Mouse (Mus musculus) cerebellum, adult 2 months (tissue): ENCODE measurements around the gene Hemgn.

ENCODE experiments used
- CTCF ChIP-seq: fragments of 200-500 bp; IDR thresholded peaks from 2 replicates; pipeline ENCODE4 v1.5.1; 2011; ENCODE audit warnings: low read depth, mild to moderate bottlenecking, control low read depth, low read length, moderate library complexity, borderline replicate concordance; ENCODE audit not compliant: insufficient read depth
- POLR2A ChIP-seq: fragments of 200-500 bp; IDR thresholded peaks from 2 replicates; pipeline ENCODE4 v1.6.1; 2011; ENCODE audit warnings: low read length, control low read depth, borderline replicate concordance; ENCODE audit not compliant: insufficient read depth

DNA sequence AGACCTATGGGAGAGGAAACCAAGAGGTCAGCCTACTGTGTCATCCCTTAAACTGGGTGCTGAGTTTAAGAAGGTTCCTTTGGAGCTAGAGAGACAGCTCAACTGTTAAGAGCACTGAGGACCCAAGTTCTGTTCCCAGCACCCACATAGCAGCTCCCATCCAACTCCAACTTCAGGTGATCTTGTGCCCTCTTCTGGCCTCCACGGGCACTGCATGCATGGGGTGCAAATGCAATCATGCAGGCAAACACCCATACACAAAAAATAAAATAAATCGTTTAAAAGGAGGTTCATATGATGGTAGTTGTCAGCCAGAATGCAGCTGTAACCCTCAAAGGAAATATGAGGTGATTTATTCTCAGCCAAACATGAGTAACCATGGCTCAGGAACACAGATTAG is 48.9 kb downstream of the Hemgn start:
- no peak for TF ChIP-seq CTCF
- TF ChIP-seq POLR2A = no peak
